Mouse (Mus musculus) hindbrain, embryonic 11.5 days (tissue): Measurements from ENCODE around the gene Slc38a3. TPM values are rescaled to one million over a fixed set of nuclear protein-coding genes. Genes with fewer than 3 reads are reported as not detected.

Experiments used
- ATAC-seq: fragments of 200-750 bp; cut with Nextera tagmentation; 2 replicates; pipeline ENCODE4 v1.8.0; 2017; ENCODE audit warnings: mild to moderate bottlenecking, moderate TSS enrichment, moderate library complexity; ENCODE audit not compliant: low FRiP score
- DNase-seq: peaks from one replicate; pipeline ENCODE4 v3.0.0-alpha.2; 2015; ENCODE audit warnings: low spot score
- H3K27ac ChIP-seq: fragments of 300-500 bp; sonication (generic); 2 replicates; pipeline ENCODE4 v1.5.1; 2014; ENCODE audit warnings: mild to moderate bottlenecking, low read depth, low read length
- H3K27me3 ChIP-seq: fragments of 300-500 bp; sonication (generic); 2 replicates; pipeline ENCODE4 v1.6.1; 2014; ENCODE audit warnings: mild to moderate bottlenecking, low read length, moderate library complexity, mixed read lengths; ENCODE audit not compliant: control insufficient read depth, insufficient read depth
- H3K36me3 ChIP-seq: fragments of 300-500 bp; sonication (generic); 2 replicates; pipeline ENCODE4 v1.6.1; 2014; ENCODE audit warnings: mild to moderate bottlenecking, low read length, moderate library complexity, mixed read lengths; ENCODE audit not compliant: control insufficient read depth, insufficient read depth
- H3K4me1 ChIP-seq: fragments of 300-500 bp; sonication (generic); replicated peaks from 2 replicates; pipeline ENCODE4 v1.6.1; 2014; ENCODE audit warnings: low read length, mixed read lengths; ENCODE audit not compliant: control insufficient read depth, insufficient read depth
- H3K4me2 ChIP-seq: fragments of 300-500 bp; sonication (generic); replicated peaks from 2 replicates; pipeline ENCODE4 v1.6.1; 2014; ENCODE audit warnings: mild to moderate bottlenecking, low read depth, low read length
- H3K4me3 ChIP-seq: fragments of 300-500 bp; sonication (generic); 2 replicates; pipeline ENCODE4 v1.5.1; 2014; ENCODE audit warnings: low read depth, low read length
- H3K9ac ChIP-seq: fragments of 300-500 bp; sonication (generic); 2 replicates; pipeline ENCODE4 v1.6.1; 2014; ENCODE audit warnings: low read depth, low read length
- H3K9me3 ChIP-seq: fragments of 300-500 bp; sonication (generic); 2 replicates; pipeline ENCODE4 v1.6.1; 2016; ENCODE audit warnings: low read length; ENCODE audit not compliant: control insufficient read depth
- WGBS: fragments of 180-500 bp; shearing (Covaris S2); extraction: QIAGEN DNeasy Blood & Tissue Kit; methylation state at CpG from one replicate; pipeline ENCODE4 v1.1.7; 2014; 5-methylcytosine and 5-hydroxymethylcytosine counted together
- polyA plus RNA-seq: library from polyadenylated mRNA; unstranded; fragments of >200 nt; fragmentation: Nextera tagmentation; extraction: Ambion mirVana; gene quantifications from 2 replicates; pipeline ENCODE4 v1.2.1, GENCODE M21; 2014

Gene Slc38a3
- polyA plus RNA-seq, 1 experiment from 2014 or later: 9.8 TPM

DNA sequence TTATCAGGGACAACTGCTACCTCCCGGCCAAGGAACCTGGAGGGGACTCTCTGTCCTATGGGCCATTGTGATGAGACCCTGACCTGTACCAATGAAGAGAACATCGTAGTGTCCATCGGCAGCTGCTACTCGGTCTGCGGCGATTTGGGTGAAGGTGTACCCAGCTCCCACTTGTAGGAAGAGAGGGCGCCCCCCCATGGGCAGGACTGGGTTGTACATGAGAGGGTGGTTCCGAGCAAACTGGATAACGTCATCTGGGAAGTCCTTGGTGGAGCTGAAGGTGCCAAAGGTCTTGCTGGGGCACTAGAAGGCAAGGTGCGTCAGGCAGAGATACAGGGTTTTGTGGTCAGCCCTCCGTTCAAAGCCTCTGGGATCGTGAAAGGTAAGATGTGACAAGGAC lies 68.6 kb downstream of the Slc38a3 start:
- Histone ChIP-seq H3K9ac (no peak overlapping the region), H3K27me3 (no peaks in the 10 kb centered on the region), H3K27ac (no peak overlapping the region), H3K9me3 (no peaks in the 10 kb centered on the region), H3K36me3 (no peaks in the 10 kb centered on the region), H3K4me2 (no peak overlapping the region), H3K4me3 (no peak overlapping the region), H3K4me1 (peaks cover 13% of the 10 kb centered on the region)
- no peak for DNase-seq
- ATAC-seq: no peak
- WGBS: 82% methylated on average over 12 of the region's 12 CpGs

Other genes starting within 250 kb of the Slc38a3 start
- gene Tmem115, start 135.6 kb downstream of the Slc38a3 start, polyA plus RNA-seq: 38.8 and 46.5 TPM in 2 replicates
- 19.6 and 21.2 TPM in 2 replicates for gene Cyb561d2, start 127.3 kb downstream of the Slc38a3 start, polyA plus RNA-seq
- 46.2 and 46.5 TPM in 2 replicates for gene Nprl2, start 127.3 kb downstream of the Slc38a3 start, polyA plus RNA-seq
- 3.7 and 5.0 TPM in 2 replicates for gene Zmynd10, start 122.2 kb downstream of the Slc38a3 start, polyA plus RNA-seq
- 39.7 and 41.2 TPM in 2 replicates for gene Rassf1, start 118.0 kb downstream of the Slc38a3 start, polyA plus RNA-seq
- 88.2 and 92.4 TPM in 2 replicates for gene Tusc2, start 106.3 kb downstream of the Slc38a3 start, polyA plus RNA-seq
- 116 and 123 TPM in 2 replicates for gene Hyal2, start 101.6 kb downstream of the Slc38a3 start, polyA plus RNA-seq
- gene Hyal1, start 92.6 kb downstream of the Slc38a3 start, polyA plus RNA-seq: 3.6 and 4.4 TPM in 2 replicates
- gene Naa80, start 90.6 kb downstream of the Slc38a3 start, polyA plus RNA-seq: 10.5 and 11.3 TPM in 2 replicates
- 0.18 and 0.39 TPM in 2 replicates for gene Hyal3, start 88.7 kb downstream of the Slc38a3 start, polyA plus RNA-seq
- gene Ifrd2, start 81.9 kb downstream of the Slc38a3 start, polyA plus RNA-seq: 26.9 and 27.7 TPM in 2 replicates
- gene Sema3b, start 60.3 kb downstream of the Slc38a3 start, polyA plus RNA-seq: 1.4 and 1.6 TPM in 2 replicates
- 529 and 534 TPM in 2 replicates for gene Gnai2, start 34.2 kb downstream of the Slc38a3 start, polyA plus RNA-seq
- gene Gnat1, start 10.2 kb upstream of the Slc38a3 start, polyA plus RNA-seq: 0.84 and 1.2 TPM in 2 replicates
- gene Sema3f, start 40.9 kb upstream of the Slc38a3 start, polyA plus RNA-seq: 10.7 and 12.0 TPM in 2 replicates
- 198 and 241 TPM in 2 replicates for gene Rbm5, start 101.5 kb upstream of the Slc38a3 start, polyA plus RNA-seq
- gene Rbm6, start 203.7 kb upstream of the Slc38a3 start, polyA plus RNA-seq: 113 and 114 TPM in 2 replicates
- gene Mon1a, start 218.6 kb upstream of the Slc38a3 start, polyA plus RNA-seq: 17.5 and 18.1 TPM in 2 replicates
- gene Mst1r, start 237.3 kb upstream of the Slc38a3 start, polyA plus RNA-seq: 0.31 and 0.60 TPM in 2 replicates